Mouse (Mus musculus) liver, adult 2 months (tissue): ENCODE results near the gene Zfp280c.

Experiments
- CTCF ChIP-seq: fragments of 200-500 bp; IDR thresholded peaks from 2 replicates; pipeline ENCODE4 v1.5.1; 2011; ENCODE audit warnings: low read depth, low read length, control low read depth
- POLR2A ChIP-seq: fragments of 200-500 bp; IDR thresholded peaks from 2 replicates; pipeline ENCODE4 v1.6.1; 2011; ENCODE audit warnings: low read length, control low read depth; ENCODE audit not compliant: insufficient read depth; ENCODE audit errors: extremely low read depth

DNA sequence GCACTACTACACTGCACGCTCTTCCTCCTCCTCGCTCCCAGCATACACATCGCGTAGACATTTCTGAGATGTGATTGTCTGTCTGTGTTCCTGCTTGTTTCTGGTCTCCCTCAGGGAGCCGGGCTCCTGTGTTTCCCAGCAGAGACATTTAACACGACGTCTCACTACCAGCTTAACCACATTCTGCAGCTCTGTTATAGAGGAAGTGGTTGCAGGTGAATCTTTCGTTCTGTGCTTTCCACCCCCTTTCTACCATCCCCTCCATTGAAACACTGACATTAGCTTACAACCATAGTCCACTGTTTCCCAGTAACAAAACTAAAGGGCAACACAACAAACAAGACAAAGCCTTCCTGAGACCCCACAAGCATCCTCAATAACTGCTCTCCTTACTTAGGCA is 100.5 kb downstream of the Zfp280c start:
- TF ChIP-seq CTCF (no peak), POLR2A (no peak)
